Mouse (Mus musculus) stomach, postnatal 0 days (tissue): ENCODE measurements around the gene Pik3c2b. TPM values are rescaled to one million over a fixed set of nuclear protein-coding genes. Genes with fewer than 3 reads are reported as not detected.

Experiments
- ATAC-seq: fragments of 200-750 bp; cut with Nextera tagmentation; 2 replicates; pipeline ENCODE4 v1.8.0; 2017; ENCODE audit not compliant: low FRiP score, low TSS enrichment
- DNase-seq: peaks from one replicate; pipeline ENCODE4 v3.0.0-alpha.2; 2016; ENCODE audit warnings: low spot score
- H3K27ac ChIP-seq: fragments of 300-500 bp; sonication (generic); replicated peaks from 2 replicates; pipeline ENCODE4 v1.5.1; 2014; ENCODE audit warnings: mild to moderate bottlenecking, control low read depth
- H3K27me3 ChIP-seq: fragments of 300-500 bp; sonication (generic); 2 replicates; pipeline ENCODE4 v1.6.1; 2014; ENCODE audit warnings: low read length; ENCODE audit not compliant: control insufficient read depth, insufficient read depth
- H3K36me3 ChIP-seq: fragments of 300-500 bp; sonication (generic); 2 replicates; pipeline ENCODE4 v1.6.1; 2014; ENCODE audit warnings: low read length, mixed read lengths; ENCODE audit not compliant: control insufficient read depth, insufficient read depth
- H3K4me1 ChIP-seq: fragments of 300-500 bp; sonication (generic); replicated peaks from 2 replicates; pipeline ENCODE4 v1.6.1; 2014; ENCODE audit warnings: antibody characterized with exemption; ENCODE audit not compliant: control insufficient read depth, insufficient read depth
- H3K4me2 ChIP-seq: fragments of 300-500 bp; sonication (generic); replicated peaks from 2 replicates; pipeline ENCODE4 v1.6.1; 2014; ENCODE audit warnings: low read depth, mild to moderate bottlenecking, control low read depth, moderate library complexity
- H3K4me3 ChIP-seq: fragments of 300-500 bp; sonication (generic); 2 replicates; pipeline ENCODE4 v1.5.1; 2014; ENCODE audit warnings: low read depth, low read length, control low read depth
- H3K9ac ChIP-seq: fragments of 300-500 bp; sonication (generic); 2 replicates; pipeline ENCODE4 v1.6.1; 2014; ENCODE audit warnings: mild to moderate bottlenecking, low read length, control low read depth, mixed read lengths
- H3K9me3 ChIP-seq: fragments of 300-500 bp; sonication (generic); 2 replicates; pipeline ENCODE4 v1.6.1; 2016; ENCODE audit warnings: low read length; ENCODE audit not compliant: control insufficient read depth
- CTCF ChIP-seq: IDR thresholded peaks from 2 replicates; pipeline ENCODE4 v1.5.1; 2016; ENCODE audit warnings: antibody characterized with exemption, low read depth, mild to moderate bottlenecking, moderate library complexity
- EP300 ChIP-seq: optimal IDR thresholded peaks from 2 replicates; pipeline ENCODE3; 2016; ENCODE audit warnings: antibody characterized with exemption
- WGBS: fragments of 180-500 bp; shearing (Covaris S2); extraction: QIAGEN DNeasy Blood & Tissue Kit; methylation state at CpG from one replicate; pipeline ENCODE4 v1.1.7; 2014; 5-methylcytosine and 5-hydroxymethylcytosine counted together
- polyA plus RNA-seq: library from polyadenylated mRNA; unstranded; fragments of >200 nt; fragmentation: Nextera tagmentation; extraction: Ambion mirVana; gene quantifications from 2 replicates; pipeline ENCODE4 v1.2.1, GENCODE M21; 2015

The Pik3c2b gene
- polyA plus RNA-seq, 1 experiment from 2014 or later = 4.2 TPM

GRCm38 (mm10) chr1:133045861-133046440 is 484 bp downstream of the Pik3c2b start:
- peak overlapping the region; percentile 94 for H3K4me2 ChIP-seq
- H3K4me3 ChIP-seq = peak overlapping the region; percentile 84
- H3K9me3 ChIP-seq = no peaks in the 10 kb centered on the region
- peak; percentile 68 for TF ChIP-seq CTCF
- no peak for TF ChIP-seq EP300
- peak overlapping the region; percentile 95 for H3K27ac ChIP-seq
- no peaks in the 10 kb centered on the region for H3K36me3 ChIP-seq
- 1% methylated on average over 49 of the region's 71 CpGs for WGBS
- no peaks in the 10 kb centered on the region for H3K27me3 ChIP-seq
- H3K9ac ChIP-seq = peak overlapping the region; percentile 97
- ATAC-seq (peak; percentile 88), DNase-seq (peak; percentile 88)
- H3K4me1 ChIP-seq = peaks cover 2% of the 10 kb centered on the region; the same call in 1 of the 2 replicates

GRCm38 (mm10) chr1:133046441-133046931 is 1.0 kb downstream of the Pik3c2b start:
- DNase-seq = peak; percentile 68
- WGBS = under 1% methylated on average over 37 of the region's 40 CpGs
- peak overlapping the region; percentile 97 for H3K9ac ChIP-seq

GRCm38 (mm10) chr1:133047575-133047974 is 2.1 kb downstream of the Pik3c2b start:
- H3K27me3 ChIP-seq = no peaks in the 10 kb centered on the region
- H3K36me3 ChIP-seq = no peaks in the 10 kb centered on the region
- no peaks in the 10 kb centered on the region for H3K9me3 ChIP-seq
- peak overlapping the region; percentile 94 for H3K4me2 ChIP-seq
- peak overlapping the region; percentile 95 for H3K27ac ChIP-seq
- TF ChIP-seq EP300 (no peak), CTCF (no peak)
- 36% methylated on average over 8 of the region's 8 CpGs for WGBS
- peak overlapping the region; percentile 97 for H3K9ac ChIP-seq
- H3K4me3 ChIP-seq = peak overlapping the region; percentile 84
- peaks cover 2% of the 10 kb centered on the region for H3K4me1 ChIP-seq
- 0 out of 2 replicates have a peak, but pooled peaks have one; percentile 18 for ATAC-seq
- peak; percentile 42 for DNase-seq

More at GRCm38 (mm10) chr1:133046441-133046931, 1.0 kb downstream of the Pik3c2b start:
- no peaks in the 10 kb centered on the region for H3K36me3 ChIP-seq
- H3K27ac ChIP-seq = peak overlapping the region; percentile 95
- peaks cover 2% of the 10 kb centered on the region for H3K4me1 ChIP-seq
- peak overlapping the region; percentile 94 for H3K4me2 ChIP-seq
- TF ChIP-seq EP300 (no peak), CTCF (no peak)
- no peaks in the 10 kb centered on the region for H3K9me3 ChIP-seq
- ATAC-seq = peak; percentile 62
- H3K4me3 ChIP-seq = peak overlapping the region; percentile 84
- H3K27me3 ChIP-seq = no peaks in the 10 kb centered on the region

- WGBS = 54% methylated on average over 2 of the region's 2 CpGs
- no peak for TF ChIP-seq CTCF
- TF ChIP-seq EP300 = no peak
- Histone ChIP-seq H3K9me3 (no peaks in the 10 kb centered on the region), H3K27ac (no peak overlapping the region), H3K27me3 (no peaks in the 10 kb centered on the region), H3K4me1 (peaks cover 2% of the 10 kb centered on the region), H3K9ac (no peak overlapping the region), H3K4me3 (no peak overlapping the region), H3K36me3 (no peaks in the 10 kb centered on the region), H3K4me2 (no peak overlapping the region)
- DNase-seq = no peak
- ATAC-seq = no peak
Measured at GRCm38 (mm10) chr1:133048690-133049089, 3.2 kb downstream of the Pik3c2b start.

- no peak for ATAC-seq
- Histone ChIP-seq H3K4me3 (no peak overlapping the region), H3K36me3 (no peaks in the 10 kb centered on the region), H3K9ac (no peak overlapping the region), H3K27me3 (no peaks in the 10 kb centered on the region), H3K27ac (0 out of 2 replicates have a peak overlapping the region, but pooled peaks have one; percentile 18), H3K4me2 (no peak overlapping the region), H3K4me1 (peaks cover 2% of the 10 kb centered on the region), H3K9me3 (no peaks in the 10 kb centered on the region)
- no peak for TF ChIP-seq EP300
- TF ChIP-seq CTCF = no peak
- no peak for DNase-seq
- WGBS = 31% methylated on average over 11 of the region's 11 CpGs
Measured at GRCm38 (mm10) chr1:133050001-133050431, 4.5 kb downstream of the Pik3c2b start.

GRCm38 (mm10) chr1:133051829-133052228 is 6.4 kb downstream of the Pik3c2b start:
- no peaks in the 10 kb centered on the region for H3K27me3 ChIP-seq
- no peak for ATAC-seq
- H3K9ac ChIP-seq = no peak overlapping the region
- peaks cover 5% of the 10 kb centered on the region for H3K4me1 ChIP-seq
- H3K4me3 ChIP-seq = no peak overlapping the region
- TF ChIP-seq EP300 = no peak
- peak; percentile 40 for TF ChIP-seq CTCF
- H3K4me2 ChIP-seq = no peak overlapping the region
- DNase-seq = no peak
- no peaks in the 10 kb centered on the region for H3K9me3 ChIP-seq
- no peak overlapping the region for H3K27ac ChIP-seq
- 76% methylated on average over 2 of the region's 2 CpGs for WGBS
- no peaks in the 10 kb centered on the region for H3K36me3 ChIP-seq
